Mouse (Mus musculus): Measurements from ENCODE around the gene Fbxw27. TPM values are rescaled to one million over a fixed set of nuclear protein-coding genes. Genes with fewer than 3 reads are reported as not detected.
A peak's percentile ranks its signal among the peaks of the same experiment; 100 is the strongest.
"Not testable (repeated sequence)": the region's sequence is repeated elsewhere in the genome, so short reads cannot be mapped to it uniquely, and the experiment has no call there.

The Fbxw27 gene
- total RNA-seq (2021) = not detected
- long read RNA-seq, experiment 1 = 0 reads
- long read RNA-seq, experiment 2 = 0 reads

GRCm38 (mm10) chr9:109790570-109790969 is at the start of gene Fbxw27:
Gene Fbxw27, minus strand, starts transcription at chr9:109790670.
- not testable (repeated sequence) for DNase-seq (ENCODE audit: low spot score in 2 of 2)

- DNase-seq (ENCODE audit: low spot score in 2 of 2) = no peak
Measured at GRCm38 (mm10) chr9:109833088-109833412, 42.6 kb upstream of the Fbxw27 start.

GRCm38 (mm10) chr9:109832391-109833087 is 42.1 kb upstream of the Fbxw27 start, which contains the start of gene Nme6:
Gene Nme6, plus strand, starts transcription at chr9:109832749.
- DNase-seq (ENCODE audit: low spot score in 2 of 2) = peak; percentile 82 to 84

- no peak for DNase-seq (ENCODE audit: low spot score in 2 of 2)
Measured at GRCm38 (mm10) chr9:109826181-109826580, 35.7 kb upstream of the Fbxw27 start.

- DNase-seq (ENCODE audit: low spot score in 2 of 2) = no peak
Measured at GRCm38 (mm10) chr9:109825739-109826138, 35.3 kb upstream of the Fbxw27 start.

- peak; percentile 2 to 15 for DNase-seq (ENCODE audit: low spot score in 2 of 2)
Measured at GRCm38 (mm10) chr9:109816341-109816740, 25.9 kb upstream of the Fbxw27 start.

GRCm38 (mm10) chr9:109813424-109813823 is 23.0 kb upstream of the Fbxw27 start:
- peak; percentile 2 to 10 for DNase-seq (ENCODE audit: low spot score in 2 of 2)

- DNase-seq (ENCODE audit: low spot score in 2 of 2) = no peak
Measured at GRCm38 (mm10) chr9:109811980-109812379, 21.5 kb upstream of the Fbxw27 start, which contains the start of gene Spink8. Gene Spink8, plus strand, starts transcription at chr9:109812280.

GRCm38 (mm10) chr9:109807898-109808297 is 17.4 kb upstream of the Fbxw27 start:
- no peak for DNase-seq (ENCODE audit: low spot score in 2 of 2)

- no peak for DNase-seq (ENCODE audit: low spot score in 2 of 2)
Measured at GRCm38 (mm10) chr9:109806695-109807293, 16.3 kb upstream of the Fbxw27 start.

GRCm38 (mm10) chr9:109806260-109806659 is 15.8 kb upstream of the Fbxw27 start:
- DNase-seq (ENCODE audit: low spot score in 2 of 2) = no peak

GRCm38 (mm10) chr9:109805596-109805995 is 15.1 kb upstream of the Fbxw27 start:
- not testable (repeated sequence) for DNase-seq (ENCODE audit: low spot score in 2 of 2)

GRCm38 (mm10) chr9:109798051-109798450 is 7.6 kb upstream of the Fbxw27 start:
- peak; percentile 1 to 8 for DNase-seq (ENCODE audit: low spot score in 2 of 2)

GRCm38 (mm10) chr9:109795811-109796210 is 5.3 kb upstream of the Fbxw27 start:
- DNase-seq (ENCODE audit: low spot score in 2 of 2) = no peak

GRCm38 (mm10) chr9:109795221-109795620 is 4.8 kb upstream of the Fbxw27 start:
- DNase-seq (ENCODE audit: low spot score in 2 of 2) = no peak

- not testable (repeated sequence) for DNase-seq (ENCODE audit: low spot score in 2 of 2)
Measured at GRCm38 (mm10) chr9:109766841-109767240, 23.6 kb downstream of the Fbxw27 start.

GRCm38 (mm10) chr9:109745989-109746388 is 44.5 kb downstream of the Fbxw27 start, which contains the start of gene Fbxw26:
Gene Fbxw26, minus strand, starts transcription at chr9:109746089.
- DNase-seq (ENCODE audit: low spot score in 2 of 2) = not testable (repeated sequence)

Other genes starting within 250 kb of the Fbxw27 start
- gene Fbxw15, start 222.4 kb downstream of the Fbxw27 start, total RNA-seq (2021) = not detected
- not detected for gene Fbxw24, start 164.6 kb downstream of the Fbxw27 start, total RNA-seq (2021)
- gene Fbxw25, start 126.0 kb downstream of the Fbxw27 start, total RNA-seq (2021) = not detected
- gene Fbxw18, start 88.0 kb downstream of the Fbxw27 start, total RNA-seq (2021) = not detected
- gene Fbxw26, start 44.6 kb downstream of the Fbxw27 start, total RNA-seq (2021) = not detected
- 1 to 10 TPM; 2.3 to 4.3 TPM for gene Spink8, start 21.6 kb upstream of the Fbxw27 start, total RNA-seq (2021)
- 10 to 100 TPM in 1 of 2 experiments, 1 to 10 TPM in 1; 7.3 to 10.1 TPM for gene Nme6, start 42.1 kb upstream of the Fbxw27 start, total RNA-seq (2021)
- under 1 TPM in 1 of 2 experiments, not detected in 1; 0.51 TPM for gene Camp, start 58.9 kb upstream of the Fbxw27 start, total RNA-seq (2021)
- gene Cdc25a, start 84.9 kb upstream of the Fbxw27 start, total RNA-seq (2021) = 1 to 10 TPM; 5.4 to 6.6 TPM
- gene Map4, start 140.8 kb upstream of the Fbxw27 start, total RNA-seq (2021) = 100 to 1,000 TPM; 375 to 386 TPM